Mouse (Mus musculus) MEL (cell line): Measurements from ENCODE around the gene Maf.

ENCODE experiments used
- CTCF ChIP-seq, 3 experiments: IDR thresholded peaks in 2 of 3; conservative IDR thresholded peaks in 1 of 3; 2 replicates each; pipeline ENCODE4 v1.5.1; 2011 to 2012; ENCODE audit warnings: low read length in 3 of 3, low read depth in 2 of 3, mild to moderate bottlenecking in 2 of 3, improper control_type of control experiment in 1 of 3, inconsistent platforms in 1 of 3, mixed read lengths in 1 of 3, moderate library complexity in 1 of 3; ENCODE audit not compliant: control insufficient read depth in 1 of 3, insufficient read depth in 1 of 3, poor library complexity in 1 of 3, severe bottlenecking in 1 of 3
- EP300 ChIP-seq, 2 experiments: IDR thresholded peaks; 2 replicates each; pipeline ENCODE4 v1.6.1; 2011; ENCODE audit warnings: improper control_type of control experiment in 2 of 2, low read length in 2 of 2, low read depth in 1 of 2, mild to moderate bottlenecking in 1 of 2
- GATA1 ChIP-seq: IDR thresholded peaks from 2 replicates; pipeline ENCODE4 v1.6.1; 2011; ENCODE audit warnings: low read depth, low read length, improper control_type of control experiment
- HCFC1 ChIP-seq: IDR thresholded peaks from 2 replicates; pipeline ENCODE4 v1.6.1; 2012; ENCODE audit warnings: low read depth, mild to moderate bottlenecking, inconsistent platforms, low read length, improper control_type of control experiment, moderate library complexity
- KAT2A ChIP-seq: conservative IDR thresholded peaks from 2 replicates; pipeline ENCODE4 v1.6.1; 2012; ENCODE audit warnings: low read depth, low read length, improper control_type of control experiment, inconsistent platforms
- MEF2A ChIP-seq: IDR thresholded peaks from 2 replicates; pipeline ENCODE4 v1.6.1; 2014; ENCODE audit warnings: low read depth, mild to moderate bottlenecking, inconsistent platforms, low read length, improper control_type of control experiment; ENCODE audit not compliant: poor library complexity, insufficient replicate concordance, severe bottlenecking; ENCODE audit errors: extremely low read depth
- NELFE ChIP-seq: IDR thresholded peaks from 2 replicates; pipeline ENCODE4 v1.6.1; 2011; ENCODE audit warnings: low read depth, low read length, improper control_type of control experiment
- POLR2A ChIP-seq, 2 experiments: IDR thresholded peaks; 2 replicates each; pipeline ENCODE4 v1.6.1; 2011 to 2012; ENCODE audit warnings: low read length in 2 of 2, mild to moderate bottlenecking in 2 of 2, control low read depth in 1 of 2, improper control_type of control experiment in 1 of 2, low read depth in 1 of 2, moderate library complexity in 1 of 2; ENCODE audit not compliant: control insufficient read depth in 1 of 2, insufficient read depth in 1 of 2, poor library complexity in 1 of 2
- POLR2AphosphoS2 ChIP-seq: IDR thresholded peaks from 2 replicates; pipeline ENCODE4 v1.6.1; 2011; ENCODE audit warnings: low read length, improper control_type of control experiment
- RCOR1 ChIP-seq: IDR thresholded peaks from 2 replicates; pipeline ENCODE4 v1.6.1; 2012; ENCODE audit warnings: low read depth, mild to moderate bottlenecking, inconsistent platforms, low read length, improper control_type of control experiment
- ZC3H11A ChIP-seq: IDR thresholded peaks from 2 replicates; pipeline ENCODE4 v1.6.1; 2012; ENCODE audit warnings: low read depth, mild to moderate bottlenecking, inconsistent platforms, low read length, improper control_type of control experiment

DNA sequence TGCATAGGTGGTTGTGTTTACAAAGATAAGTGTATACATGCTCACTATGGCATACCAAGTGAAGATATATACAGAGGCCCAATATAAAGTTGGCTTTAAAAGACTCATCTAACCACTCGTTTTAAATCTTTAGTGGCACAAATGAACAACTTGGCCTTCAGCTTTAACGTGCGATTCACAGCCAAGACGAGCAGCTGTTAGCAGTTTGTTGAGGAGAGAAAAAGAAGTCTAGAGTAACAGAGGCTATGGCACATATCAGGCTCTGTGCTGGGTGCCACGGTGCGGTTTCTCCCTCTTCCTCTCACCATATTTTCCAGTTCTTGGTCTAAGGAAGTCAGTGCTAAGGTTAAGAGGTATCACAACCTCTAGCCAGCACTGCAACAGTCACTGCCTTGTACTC, 34.4 kb upstream of the Maf start:
- no peak for TF ChIP-seq EP300 (IDR thresholded peaks at IDR 0.05; ENCODE audit: low read depth in 1 of 2, low read length in 2 of 2)
- no peak for TF ChIP-seq POLR2A (IDR thresholded peaks at IDR 0.05; ENCODE audit: control insufficient read depth in 1 of 2, insufficient read depth in 1 of 2, low read depth in 1 of 2, low read length in 2 of 2, poor library complexity in 1 of 2)
- no peak for TF ChIP-seq KAT2A
- TF ChIP-seq MEF2A = no peak
- no peak for TF ChIP-seq NELFE
- TF ChIP-seq POLR2AphosphoS2 = no peak
- TF ChIP-seq HCFC1 = no peak
- TF ChIP-seq CTCF (IDR thresholded peaks at IDR 0.05 in 2 of 3, conservative IDR thresholded peaks at IDR 0.05 in 1 of 3; ENCODE audit: control insufficient read depth in 1 of 3, insufficient read depth in 1 of 3, low read depth in 2 of 3, low read length in 3 of 3, poor library complexity in 1 of 3, severe bottlenecking in 1 of 3) = no peak
- no peak for TF ChIP-seq RCOR1
- no peak for TF ChIP-seq ZC3H11A
- no peak for TF ChIP-seq GATA1
